Mouse (Mus musculus) left cerebral cortex, adult 2 months (tissue): ENCODE results near the gene 2010003K11Rik. TPM values are rescaled to one million over a fixed set of nuclear protein-coding genes. Genes with fewer than 3 reads are reported as not detected.
"Not testable (repeated sequence)": the region's sequence is repeated elsewhere in the genome, so short reads cannot be mapped to it uniquely, and the experiment has no call there.

Source experiments
- DNase-seq, 2 experiments: peaks; one replicate each; pipeline ENCODE4 v3.0.0; 2021 to 2022; ENCODE audit warnings: low spot score in 2 of 2, mixed read lengths in 1 of 2; ENCODE audit errors: extremely low spot score in 1 of 2
- H3K27ac ChIP-seq: fragments of 200-600 bp; 2 replicates; pipeline ENCODE4 v1.8.1; 2022
- H3K4me3 ChIP-seq: fragments of 200-600 bp; 2 replicates; pipeline ENCODE4 v1.8.1; 2022
- CTCF ChIP-seq: fragments of 200-600 bp; IDR thresholded peaks from 2 replicates; pipeline ENCODE4 v1.8.1; 2022; ENCODE audit warnings: antibody characterized with exemption, mild to moderate bottlenecking, moderate library complexity
- intact Hi-C: fragments of 180-260 bp; cut with DNase I; formaldehyde crosslinking; loops from one replicate; pipeline ENCODE4 v1.15.1; 2025
- total RNA-seq, 2 experiments: library from RNA; stranded (reverse); gene quantifications; 2 replicates each; pipeline ENCODE4 v1.2.3; 2021

2010003K11Rik gene
- total RNA-seq, 2 experiments from 2014 or later = not detected

GRCm38 (mm10) chr19:4476601-4477257 lies 21.7 kb downstream of the 2010003K11Rik start:
- H3K4me3 ChIP-seq = peak overlapping the region; percentile 77
- TF ChIP-seq CTCF = peak; percentile 12
- DNase-seq = peak; percentile 70 to 77
- H3K27ac ChIP-seq = peak overlapping the region; percentile 92
- intact Hi-C loops = loop anchor here (5.0 kb wide), 2 partner anchors 79 to 221 kb away; partner anchors contain the start of genes Gm960 and Kdm2a

GRCm38 (mm10) chr19:4475224-4475925 lies 23.0 kb downstream of the 2010003K11Rik start:
- Histone ChIP-seq H3K27ac (no peak overlapping the region; the same call in 1 of the 2 replicates), H3K4me3 (no peak overlapping the region)
- intact Hi-C loops = loop anchor here (5.0 kb wide), 2 partner anchors 78 to 222 kb away; partner anchors contain the start of genes Gm960 and Kdm2a
- DNase-seq = peak in 1 of 2 experiments; percentile 56
- TF ChIP-seq CTCF = no peak

- Histone ChIP-seq H3K27ac (no peak overlapping the region), H3K4me3 (no peak overlapping the region)
- no peak for DNase-seq
- intact Hi-C loops = loop anchor here (5.0 kb wide), 2 partner anchors 77 to 223 kb away; partner anchors contain the start of genes Gm960 and Kdm2a
- no peak for TF ChIP-seq CTCF
Observed at GRCm38 (mm10) chr19:4474739-4475138, 23.6 kb downstream of the 2010003K11Rik start.

DNA sequence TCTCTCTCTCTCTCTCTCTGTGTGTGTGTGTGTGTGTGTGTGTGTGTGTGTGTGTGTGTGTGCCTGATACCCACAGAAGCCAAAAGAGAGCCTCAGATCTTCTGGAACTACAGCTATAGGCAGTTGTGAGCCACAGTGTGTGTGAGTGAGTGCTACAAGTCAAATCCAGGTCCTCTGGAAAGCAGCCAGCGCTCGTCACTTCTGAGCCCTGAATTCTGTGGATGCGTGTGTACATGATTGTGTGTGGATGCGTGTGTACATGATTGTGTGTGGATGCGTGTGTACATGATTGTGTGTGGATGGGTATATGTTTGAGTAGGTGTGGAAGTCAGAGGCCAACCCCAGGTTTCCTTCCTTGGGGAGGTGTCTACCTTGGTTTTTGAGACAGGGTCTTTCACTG lies 24.8 kb downstream of the 2010003K11Rik start:
- intact Hi-C loops = no loop called here
- Histone ChIP-seq H3K27ac (no peak overlapping the region), H3K4me3 (no peak overlapping the region)
- DNase-seq = no peak
- TF ChIP-seq CTCF = no peak

GRCm38 (mm10) chr19:4468363-4468762 lies 30.0 kb downstream of the 2010003K11Rik start:
- intact Hi-C loops = no loop called here
- Histone ChIP-seq H3K4me3 (no peak overlapping the region), H3K27ac (no peak overlapping the region)
- no peak for DNase-seq
- TF ChIP-seq CTCF = peak; percentile 35

- intact Hi-C loops = no loop called here
- no peak for TF ChIP-seq CTCF
- no peak overlapping the region for H3K4me3 ChIP-seq
- no peak for DNase-seq
- no peak overlapping the region for H3K27ac ChIP-seq
Observed at GRCm38 (mm10) chr19:4464666-4465065, 33.7 kb downstream of the 2010003K11Rik start.

DNA sequence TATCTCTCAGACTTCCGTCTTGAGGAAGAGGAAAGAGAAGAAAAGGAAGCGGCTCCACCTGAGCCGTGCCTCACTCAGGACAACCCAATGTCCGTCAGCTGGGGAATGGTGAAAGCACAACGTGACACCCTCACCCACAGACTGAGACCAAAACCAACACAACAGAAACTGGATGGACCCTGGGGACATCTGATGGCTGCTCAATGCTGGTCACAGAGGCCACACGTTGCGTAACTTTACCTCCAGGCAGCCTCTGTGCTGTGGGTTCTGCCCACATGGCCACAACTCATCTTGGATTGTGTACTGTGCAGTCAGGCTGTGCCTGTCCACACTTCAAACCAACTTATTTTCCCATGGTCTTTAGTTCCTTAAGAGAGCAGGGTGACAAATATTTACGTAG lies 36.4 kb downstream of the 2010003K11Rik start:
- intact Hi-C loops = no loop called here
- no peak overlapping the region for H3K27ac ChIP-seq
- TF ChIP-seq CTCF = no peak
- no peak for DNase-seq
- no peak overlapping the region for H3K4me3 ChIP-seq

DNA sequence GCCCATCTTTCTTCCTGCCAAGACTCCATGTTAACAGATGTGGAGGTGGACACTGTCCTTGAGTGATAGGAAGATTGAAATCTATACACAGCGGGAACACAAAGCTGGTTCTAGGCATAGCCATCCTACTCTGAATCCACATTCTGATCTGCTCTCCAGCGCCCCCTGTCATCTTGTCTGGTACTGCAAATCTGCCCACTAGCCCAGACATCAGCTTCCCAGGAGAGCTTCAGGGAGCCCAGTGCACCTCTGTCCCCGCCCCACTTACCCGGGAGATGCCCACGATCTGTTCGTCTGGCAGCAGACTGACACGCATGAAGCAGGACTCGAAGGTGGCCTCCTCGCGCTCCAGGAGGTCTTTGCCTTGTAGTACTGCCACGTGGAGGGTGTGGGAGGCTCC lies 42.2 kb downstream of the 2010003K11Rik start:
- TF ChIP-seq CTCF = peak; percentile 68
- Histone ChIP-seq H3K4me3 (no peak overlapping the region), H3K27ac (no peak overlapping the region)
- peak in 1 of 2 experiments; percentile 61 for DNase-seq
- intact Hi-C loops = no loop called here

- intact Hi-C loops = no loop called here
Observed at GRCm38 (mm10) chr19:4455071-4455800, 43.1 kb downstream of the 2010003K11Rik start.

DNA sequence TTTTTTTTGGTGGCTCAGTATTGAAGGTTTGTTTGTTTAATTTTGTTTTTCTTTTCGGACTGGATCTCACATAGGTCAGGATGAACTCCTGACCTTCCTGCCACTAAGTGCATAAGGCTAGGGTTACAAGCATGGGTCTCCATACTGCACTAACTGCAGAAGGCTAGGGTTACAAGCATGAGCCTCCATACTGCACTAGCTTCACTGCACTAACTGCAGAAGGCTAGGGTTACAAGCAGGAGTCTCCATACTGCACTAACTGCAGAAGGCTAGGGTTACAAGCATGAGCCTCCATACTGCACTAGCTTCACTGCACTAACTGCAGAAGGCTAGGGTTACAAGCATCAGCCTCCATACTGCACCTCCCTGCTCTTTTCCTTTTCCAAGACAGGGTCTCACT lies 44.3 kb downstream of the 2010003K11Rik start:
- intact Hi-C loops, H3K27ac ChIP-seq, H3K4me3 ChIP-seq, DNase-seq: not testable (repeated sequence)

More at GRCm38 (mm10) chr19:4455071-4455800, 43.1 kb downstream of the 2010003K11Rik start:
- peak in 1 of 2 experiments; percentile 32 for DNase-seq
- H3K27ac ChIP-seq = no peak overlapping the region
- H3K4me3 ChIP-seq = no peak overlapping the region
- no peak for TF ChIP-seq CTCF

- no peak for DNase-seq
- Histone ChIP-seq H3K4me3 (no peak overlapping the region), H3K27ac (no peak overlapping the region)
- intact Hi-C loops = no loop called here
- TF ChIP-seq CTCF = no peak
Observed at GRCm38 (mm10) chr19:4452525-4452924, 45.9 kb downstream of the 2010003K11Rik start.

DNA sequence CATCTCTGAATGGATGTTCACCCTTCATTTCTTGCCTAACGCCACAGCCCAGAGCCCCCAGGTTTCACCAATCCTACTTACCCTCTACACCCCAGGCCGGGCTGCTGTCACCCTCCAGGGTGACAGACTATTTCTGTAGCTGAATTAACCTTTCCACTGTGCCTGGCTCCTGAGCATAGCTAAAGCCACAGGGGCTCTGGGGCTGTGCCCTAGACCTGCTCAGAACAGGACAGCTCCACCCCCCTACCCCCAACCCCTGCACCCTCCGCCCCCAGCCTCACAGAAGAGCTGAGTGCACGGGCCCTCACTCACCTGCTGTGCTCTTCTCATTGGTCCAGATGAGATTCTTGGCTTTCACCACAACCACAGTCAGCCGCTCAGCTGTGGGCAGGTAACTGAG lies 46.4 kb downstream of the 2010003K11Rik start:
- H3K27ac ChIP-seq = no peak overlapping the region
- no peak for TF ChIP-seq CTCF
- intact Hi-C loops = no loop called here
- H3K4me3 ChIP-seq = no peak overlapping the region
- DNase-seq = no peak
